Mouse (Mus musculus) gastrocnemius, postnatal 25 days (tissue): ENCODE results near the gene Slc37a3. TPM values are rescaled to one million over a fixed set of nuclear protein-coding genes. Genes with fewer than 3 reads are reported as not detected.
"Not testable (repeated sequence)": the region's sequence is repeated elsewhere in the genome, so short reads cannot be mapped to it uniquely, and the experiment has no call there.

Experiments used
- DNase-seq: peaks from one replicate; pipeline ENCODE4 v3.0.0; 2022
- total RNA-seq, 2 experiments: library from RNA; stranded (reverse); gene quantifications; 1 replicate in 1 of 2; 2 replicates in 1 of 2; pipeline ENCODE4 v1.2.3; 2021

Gene Slc37a3
- total RNA-seq, 2 experiments from 2014 or later, result 12.1 to 13.7 TPM

DNA sequence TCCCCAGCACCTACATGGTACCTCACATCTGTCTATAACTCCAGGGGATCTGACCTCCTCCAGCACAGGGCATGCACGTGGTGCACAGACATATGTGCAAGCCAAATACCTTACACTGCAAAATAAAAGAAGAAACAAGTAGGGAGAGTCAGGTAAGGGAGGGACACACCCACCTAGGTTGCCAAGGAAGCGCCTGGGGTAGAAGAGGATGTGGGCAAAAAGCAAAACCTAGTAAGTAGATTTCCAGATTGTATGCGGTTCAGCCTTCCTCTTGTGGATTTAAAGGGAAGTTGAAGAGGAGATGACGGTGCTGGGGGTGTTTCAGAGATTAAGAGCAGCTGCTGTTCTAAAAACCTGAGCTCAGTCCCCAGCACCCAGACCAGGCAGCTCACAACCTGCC, 1.7 kb upstream of the Slc37a3 start:
- DNase-seq, result peak; percentile 9

DNA sequence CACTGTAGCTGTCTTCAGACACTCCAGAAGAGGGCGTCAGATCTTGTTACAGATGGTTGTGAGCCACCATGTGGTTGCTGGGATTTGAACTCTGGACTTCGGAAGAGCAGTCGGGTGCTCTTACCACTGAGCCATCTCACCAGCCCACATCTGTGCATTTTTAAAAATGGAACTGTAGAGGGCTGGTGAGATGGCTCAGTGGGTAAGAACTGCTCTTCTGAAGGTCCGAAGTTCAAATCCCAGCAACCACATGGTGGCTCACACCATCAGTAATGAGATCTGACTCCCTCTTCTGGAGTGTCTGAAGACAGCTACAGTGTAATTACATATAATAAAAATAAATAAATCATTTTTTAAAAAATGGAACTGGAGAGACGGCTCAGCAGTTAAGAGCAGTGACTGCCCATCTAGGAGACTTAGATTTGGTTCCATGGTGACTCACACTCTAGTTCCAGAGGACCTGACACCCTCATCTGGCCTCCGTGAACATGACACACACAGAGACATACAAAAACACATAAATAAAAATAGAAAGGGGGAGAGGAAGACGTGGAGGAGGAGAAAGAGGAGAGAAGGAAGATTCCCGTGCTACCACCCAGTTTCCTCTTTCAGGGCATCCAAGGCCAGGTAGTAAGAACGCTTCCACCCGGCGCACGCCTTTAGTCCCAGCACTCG, 823 bp upstream of the Slc37a3 start:
- not testable (repeated sequence) for DNase-seq

DNA sequence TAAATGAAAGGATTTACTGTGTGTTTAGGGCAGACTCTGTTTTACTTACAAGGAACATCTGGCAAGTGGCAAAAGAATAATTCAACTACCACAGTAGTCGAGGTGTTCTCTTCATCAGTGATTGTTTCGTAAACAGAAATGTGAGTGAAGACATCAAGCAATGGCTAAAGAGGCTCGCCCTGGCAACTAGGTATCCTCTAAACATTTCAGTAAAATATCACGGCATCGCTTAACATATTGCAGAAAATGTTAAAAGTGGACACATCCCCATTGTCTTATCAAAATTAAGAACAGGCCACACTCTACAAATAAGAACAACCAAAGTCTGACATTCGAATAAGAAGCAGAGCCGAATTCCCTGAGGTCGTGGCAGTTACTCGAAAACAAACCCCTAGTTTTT, 700 bp downstream of the Slc37a3 start:
- no peak for DNase-seq

DNA sequence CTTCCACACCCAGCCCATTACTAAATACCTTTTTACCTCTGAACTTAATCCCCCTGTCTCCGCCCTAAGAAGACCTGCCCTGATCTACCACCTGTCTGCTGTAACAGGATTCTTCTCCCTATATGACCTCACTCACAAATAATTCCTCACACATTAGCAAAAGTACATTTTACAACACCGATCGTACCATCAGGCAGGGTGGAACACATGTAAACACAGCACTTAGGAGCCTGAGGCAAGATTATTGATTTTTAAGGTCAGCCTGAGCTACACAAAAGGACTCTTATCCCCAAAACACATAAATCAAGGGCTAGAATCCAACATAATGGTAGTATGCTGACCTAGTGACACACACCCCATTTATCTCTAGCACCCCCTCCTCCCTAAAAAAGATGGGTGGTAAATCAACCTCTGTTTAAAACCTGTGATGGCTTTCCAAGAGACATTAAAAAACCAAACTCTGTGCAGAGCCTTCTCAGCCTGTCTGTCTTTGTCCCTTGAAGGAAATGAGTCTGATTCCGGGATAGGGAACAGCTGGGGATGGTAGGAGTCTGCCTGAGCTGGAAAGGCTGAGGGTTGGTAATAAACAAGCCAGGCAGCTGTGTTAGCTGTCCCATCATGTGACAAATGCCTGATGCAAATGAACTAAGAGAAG, 4.0 kb downstream of the Slc37a3 start:
- DNase-seq, result no peak

DNA sequence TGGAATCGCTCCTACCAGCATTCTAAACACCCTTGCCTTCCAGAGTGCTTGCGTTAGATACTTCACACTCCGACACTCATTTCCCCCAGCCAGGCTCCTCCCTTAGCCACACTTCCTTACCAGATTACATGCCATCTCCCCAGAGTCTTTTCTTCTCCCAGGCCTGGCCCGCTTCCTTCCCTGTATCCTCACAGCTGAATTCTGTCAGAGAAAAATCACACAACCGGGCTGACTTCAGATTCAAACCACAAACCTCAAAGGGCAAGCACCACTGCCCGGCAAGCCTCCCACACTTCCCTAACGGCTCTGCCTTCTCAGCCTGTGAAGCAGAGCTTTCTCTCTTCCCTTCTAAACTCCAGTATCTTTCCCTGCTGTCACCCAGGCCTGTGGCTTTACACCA, 4.7 kb downstream of the Slc37a3 start:
- DNase-seq, result peak; percentile 29

DNA sequence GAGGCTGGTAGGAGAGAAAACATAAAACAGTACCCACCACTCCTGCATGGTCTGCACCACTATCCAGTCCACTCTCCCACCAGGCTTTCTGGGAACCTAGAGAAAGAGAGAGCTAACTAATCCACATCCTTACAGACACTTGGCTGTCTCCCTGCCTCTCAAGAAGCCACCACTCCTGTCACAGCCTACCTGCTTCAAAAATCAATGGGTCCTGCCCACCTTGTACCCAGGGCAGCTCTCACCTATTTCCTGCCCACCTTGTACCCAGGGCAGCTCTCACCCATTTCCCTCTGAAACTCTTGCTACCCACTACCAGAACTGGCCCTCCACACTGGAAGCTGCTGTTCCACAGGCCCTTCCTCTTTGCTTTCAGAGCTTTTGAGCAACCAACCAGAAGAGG, 5.4 kb downstream of the Slc37a3 start:
- no peak for DNase-seq

DNA sequence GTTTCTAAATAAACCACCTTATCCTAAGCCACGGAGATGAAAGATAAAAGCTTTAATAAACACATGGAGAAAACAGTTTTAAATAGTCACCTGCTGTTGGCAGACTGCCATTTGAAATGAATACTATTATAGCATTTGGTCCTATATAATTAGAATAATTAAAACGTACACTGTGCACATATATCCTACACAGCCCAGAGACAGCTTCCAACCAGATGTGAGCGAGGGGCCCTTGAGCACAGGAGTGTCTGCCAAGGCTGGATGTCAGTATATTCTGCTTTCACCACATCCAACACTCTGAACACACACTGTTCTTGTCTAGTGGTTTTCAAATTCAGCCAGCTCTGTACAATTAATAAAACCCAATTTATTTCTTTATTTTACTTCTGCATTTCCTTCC, 7.8 kb downstream of the Slc37a3 start:
- no peak for DNase-seq

DNA sequence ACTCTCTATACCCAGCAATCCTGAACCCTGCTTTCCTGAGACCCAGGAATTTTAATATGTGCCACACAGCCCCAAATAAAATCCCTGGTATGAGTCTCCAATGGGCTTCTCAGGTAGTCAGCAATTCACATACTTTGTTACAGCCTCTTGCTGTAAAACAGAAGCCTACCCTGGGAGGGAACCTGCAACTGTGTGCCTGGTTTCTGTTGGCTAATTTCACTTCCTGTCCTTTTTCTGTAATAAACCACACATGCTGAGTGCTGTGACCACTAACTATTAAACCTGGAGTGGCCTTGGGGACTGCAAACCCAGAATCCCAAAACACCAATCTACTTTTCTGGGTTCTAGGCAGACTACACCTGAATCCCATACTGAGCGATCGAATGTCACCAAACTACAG, 14.8 kb downstream of the Slc37a3 start:
- DNase-seq, result no peak

DNA sequence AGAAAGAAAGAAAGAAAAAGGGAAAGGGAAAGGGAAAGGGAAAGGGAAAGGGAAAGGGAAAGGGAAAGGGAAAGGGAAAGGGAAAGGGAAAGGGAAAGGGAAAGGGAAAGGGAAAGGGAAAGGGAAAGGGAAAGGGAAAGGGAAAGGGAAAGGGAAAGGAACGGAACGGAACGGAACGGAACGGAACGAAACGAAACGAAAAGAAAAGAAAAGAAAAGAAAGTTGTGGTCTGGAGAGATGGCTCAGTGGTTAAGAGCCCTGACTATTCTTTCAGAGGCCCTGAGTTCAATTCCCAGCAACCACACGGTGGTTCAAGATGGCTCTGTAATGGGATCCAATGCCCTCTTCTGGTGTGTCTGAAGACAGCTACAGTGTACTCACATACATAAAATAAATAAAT, 18.3 kb downstream of the Slc37a3 start:
- DNase-seq, result not testable (repeated sequence)

DNA sequence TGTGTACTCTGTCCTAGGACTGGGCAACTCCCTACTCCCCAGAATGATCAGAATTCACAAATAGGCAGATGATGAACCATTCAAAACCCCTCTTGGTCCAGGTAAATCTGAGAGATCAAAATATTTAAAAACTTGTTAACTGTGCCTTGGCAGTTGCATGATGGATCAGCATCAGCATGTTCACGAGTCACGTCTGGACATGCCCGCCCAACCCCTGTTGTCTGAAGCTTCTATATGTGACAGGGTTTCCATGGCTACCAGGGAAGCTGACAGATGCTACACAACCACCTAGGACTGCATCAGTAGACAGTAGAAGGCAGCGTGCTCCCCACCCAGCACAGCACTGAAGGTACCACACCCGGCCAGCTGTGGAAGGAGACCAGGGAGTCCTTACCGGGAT, 28.5 kb downstream of the Slc37a3 start:
- DNase-seq, result no peak

DNA sequence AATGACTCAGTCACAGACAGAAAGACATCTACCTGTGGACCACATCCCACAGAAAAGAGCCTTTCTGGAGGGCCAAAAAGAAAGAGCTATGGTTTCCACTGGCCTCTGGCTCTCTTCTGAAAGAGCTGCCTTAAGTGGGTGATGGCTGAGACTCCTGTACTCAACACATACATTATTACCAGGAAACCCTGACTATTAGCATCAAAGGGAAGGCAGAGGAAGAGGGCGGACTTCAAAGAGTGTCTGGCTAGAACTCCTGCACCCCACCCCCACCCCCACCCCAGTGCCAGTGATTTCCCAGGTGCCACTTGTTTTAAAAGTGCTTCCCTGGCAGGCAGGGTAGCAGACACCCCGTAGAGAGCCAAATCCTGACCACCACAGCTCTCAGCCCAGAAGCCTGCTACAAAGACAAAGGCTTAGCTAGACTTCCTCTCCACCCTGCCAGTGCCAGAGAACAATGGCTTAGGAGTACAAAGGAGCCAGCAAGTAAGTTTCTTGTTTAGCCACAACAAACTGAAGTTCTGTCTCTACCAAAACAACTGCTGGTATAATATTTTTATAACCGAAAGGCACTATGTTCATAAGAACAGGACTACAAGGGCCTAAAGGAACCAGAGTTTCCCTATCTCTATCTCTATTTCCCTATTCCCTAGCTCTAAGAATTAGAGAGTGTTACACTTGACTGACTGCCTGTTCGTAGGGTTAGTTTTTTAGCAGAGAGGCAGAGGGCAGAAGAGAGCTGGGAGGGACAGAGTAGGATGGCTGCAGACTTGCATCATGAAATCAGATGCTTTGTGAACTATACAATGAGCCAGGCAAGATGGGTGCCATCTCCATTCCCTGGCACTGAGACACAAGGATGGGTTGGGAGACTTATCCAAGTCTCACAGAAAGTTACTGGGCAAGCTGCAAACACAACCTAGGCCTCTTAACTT, 29.3 kb downstream of the Slc37a3 start:
- DNase-seq, result no peak

DNA sequence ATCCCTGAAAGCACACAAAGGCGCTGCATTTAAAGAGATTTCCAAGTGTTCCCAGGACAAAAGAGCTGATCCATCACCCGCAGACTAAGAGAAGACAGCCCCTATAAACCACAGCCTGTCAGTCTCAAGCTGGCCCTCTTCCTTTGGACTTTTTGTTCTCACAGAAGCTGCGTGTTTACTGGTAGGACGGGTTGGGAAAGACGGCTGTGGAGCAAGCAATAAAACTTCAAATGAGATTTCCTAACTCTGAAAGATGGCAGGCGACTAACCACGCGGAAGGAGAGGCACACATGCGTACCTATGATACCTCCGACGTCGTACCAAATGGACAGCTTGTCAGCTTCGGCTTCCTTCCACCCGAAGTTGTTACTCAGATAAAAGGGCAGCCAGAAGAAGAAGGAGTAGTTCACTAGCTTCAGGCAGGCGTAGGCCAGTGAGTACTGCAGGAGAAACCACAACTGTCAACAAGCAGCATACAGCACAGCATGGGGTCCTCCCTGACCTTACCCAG, 30.4 kb downstream of the Slc37a3 start:
- DNase-seq, result no peak

DNA sequence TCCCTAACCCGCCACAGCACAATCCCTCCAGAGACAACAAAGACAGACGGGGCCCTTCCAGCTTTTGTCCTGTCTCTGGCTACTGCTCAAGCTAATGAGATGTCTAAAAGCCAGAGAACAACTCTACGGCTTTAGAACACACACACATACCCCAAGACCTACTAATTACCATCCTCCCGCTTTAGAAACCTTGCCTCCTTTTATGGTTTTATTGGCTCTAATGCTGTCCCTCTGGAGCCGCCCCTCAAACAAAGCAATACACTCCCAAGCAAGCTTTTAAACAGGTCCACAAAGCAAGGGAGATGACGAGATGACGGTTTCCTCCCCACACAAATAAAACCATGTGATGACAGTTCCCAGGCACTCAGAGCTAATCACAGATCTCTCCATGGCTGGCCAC, 32.0 kb downstream of the Slc37a3 start:
- DNase-seq, result no peak

DNA sequence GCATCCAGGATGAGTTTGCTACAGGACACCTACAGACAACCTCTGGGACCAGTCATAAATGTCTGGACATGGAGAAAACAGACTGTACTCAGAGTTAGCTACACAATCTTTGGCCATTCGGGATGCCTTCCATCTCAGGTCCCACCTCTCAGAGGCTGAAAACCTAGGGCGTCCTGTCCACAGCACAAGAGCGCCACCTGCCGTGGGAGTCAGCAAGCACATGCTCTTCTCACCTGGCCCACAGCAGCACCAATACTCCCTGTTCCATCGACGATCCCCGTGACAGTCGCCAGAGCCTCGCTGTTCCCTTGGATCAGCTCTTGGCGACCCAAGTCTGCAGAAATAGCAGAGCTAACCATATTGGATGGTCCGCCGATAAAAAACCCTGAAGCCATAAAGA, 33.5 kb downstream of the Slc37a3 start:
- DNase-seq, result peak; percentile 51

DNA sequence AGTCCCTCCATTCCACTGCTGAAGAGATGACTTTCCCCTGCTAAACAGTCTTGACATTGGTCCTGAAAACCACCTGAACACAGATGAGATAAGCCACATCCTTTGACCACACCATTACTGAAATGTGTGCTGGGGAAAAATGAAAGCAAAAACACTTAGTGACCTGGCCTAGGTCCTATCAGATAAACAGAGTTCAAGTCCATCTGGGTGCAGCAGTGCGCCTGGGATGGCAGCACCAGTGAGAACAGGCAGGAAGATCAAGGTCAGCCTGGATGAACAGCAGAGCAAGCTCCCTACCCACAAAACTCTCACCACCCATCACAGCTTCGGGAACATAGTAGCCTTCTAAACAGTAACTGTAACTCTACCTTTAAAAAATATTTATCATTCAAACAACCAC, 35.7 kb downstream of the Slc37a3 start:
- no peak for DNase-seq

DNA sequence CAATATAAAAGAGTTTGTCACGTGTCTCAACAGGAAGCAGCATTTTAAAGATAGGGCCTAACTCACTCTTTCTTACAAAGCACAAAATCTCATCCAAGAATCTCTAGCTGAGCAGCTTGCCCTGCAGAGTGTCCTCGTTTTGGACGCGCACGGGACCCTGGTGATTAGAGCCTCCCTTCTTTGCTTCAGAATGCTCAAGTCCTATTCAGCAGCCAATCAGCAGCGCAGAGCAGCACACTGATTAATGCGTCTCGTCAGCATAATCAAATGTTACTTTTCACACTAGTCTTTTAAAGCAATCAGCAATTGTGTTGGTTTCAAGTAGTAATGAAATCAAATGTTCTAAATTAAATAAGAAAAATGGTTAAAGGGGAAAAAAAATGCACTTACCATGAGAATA, 39.1 kb downstream of the Slc37a3 start:
- DNase-seq, result no peak

DNA sequence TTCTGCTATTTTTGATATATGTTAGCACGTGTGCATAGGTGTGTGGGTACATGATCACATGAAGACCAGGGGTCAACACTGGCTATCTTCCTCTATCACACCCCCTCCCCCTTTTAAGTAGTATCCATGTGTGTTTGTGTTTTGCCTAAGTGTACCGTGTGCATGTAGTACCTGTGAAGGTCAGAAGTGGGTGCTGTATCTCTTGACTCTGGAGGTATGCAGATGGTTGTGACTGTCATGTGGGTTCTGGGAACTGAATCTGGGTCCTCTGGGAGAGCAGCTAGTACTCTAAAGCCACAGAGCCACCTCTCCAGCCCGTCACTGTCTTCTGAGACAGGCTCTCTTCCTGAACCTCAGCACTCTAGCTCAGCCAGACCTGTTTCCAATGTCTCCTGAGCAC, 42.6 kb downstream of the Slc37a3 start:
- no peak for DNase-seq

DNA sequence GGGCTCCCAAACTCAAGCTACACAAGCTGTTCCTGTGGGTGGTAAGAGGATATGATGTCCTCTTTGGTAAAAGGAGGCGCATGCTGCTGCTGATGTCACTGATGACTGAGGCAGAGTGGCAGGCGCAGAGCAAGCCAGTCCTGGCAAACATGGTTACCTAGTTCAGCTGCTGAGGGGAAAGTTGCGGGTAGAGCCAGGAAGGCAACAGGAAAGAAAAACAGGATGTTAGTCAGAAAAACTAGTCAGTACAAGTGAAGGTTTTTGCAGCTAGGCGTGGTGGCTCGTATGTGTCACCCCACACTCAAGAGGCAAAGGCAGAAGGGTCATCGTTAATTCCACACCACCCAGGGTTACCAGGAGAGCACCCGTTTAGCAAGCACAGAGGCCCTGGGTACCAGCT, 43.3 kb downstream of the Slc37a3 start:
- no peak for DNase-seq

DNA sequence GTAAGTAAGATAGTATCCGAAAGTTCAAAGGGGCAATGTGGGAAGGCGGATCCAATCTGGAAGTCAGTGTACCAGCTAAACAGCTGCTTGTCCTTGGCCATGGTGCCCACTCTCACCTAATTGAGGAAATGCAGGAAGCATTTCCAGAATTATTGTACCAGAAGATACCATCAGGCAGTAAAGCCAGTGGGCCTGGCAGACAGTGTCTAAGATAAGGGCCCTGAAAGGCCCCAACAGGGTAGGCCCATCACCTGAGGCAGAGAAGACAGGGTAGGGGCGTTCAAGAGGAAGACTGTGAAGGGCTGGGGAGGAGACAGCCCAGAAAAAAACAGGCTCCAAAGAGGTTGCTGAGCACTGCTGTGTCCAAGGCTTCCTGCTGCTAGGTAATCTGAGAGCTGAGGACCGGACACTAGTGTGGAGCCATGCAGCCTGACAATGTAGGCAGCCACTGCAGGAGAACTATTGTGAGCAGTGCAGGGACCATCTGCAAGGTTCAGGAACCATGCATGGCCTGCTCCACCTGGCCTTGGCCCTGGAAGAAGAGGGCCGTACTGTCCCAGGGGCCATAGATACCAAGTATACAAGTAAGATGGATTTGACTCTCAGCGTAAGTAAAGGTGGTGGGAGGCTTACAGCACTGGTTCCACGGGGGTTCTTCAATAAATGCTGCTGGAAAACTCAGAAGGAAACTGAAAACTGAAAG, 45.3 kb downstream of the Slc37a3 start:
- no peak for DNase-seq

DNA sequence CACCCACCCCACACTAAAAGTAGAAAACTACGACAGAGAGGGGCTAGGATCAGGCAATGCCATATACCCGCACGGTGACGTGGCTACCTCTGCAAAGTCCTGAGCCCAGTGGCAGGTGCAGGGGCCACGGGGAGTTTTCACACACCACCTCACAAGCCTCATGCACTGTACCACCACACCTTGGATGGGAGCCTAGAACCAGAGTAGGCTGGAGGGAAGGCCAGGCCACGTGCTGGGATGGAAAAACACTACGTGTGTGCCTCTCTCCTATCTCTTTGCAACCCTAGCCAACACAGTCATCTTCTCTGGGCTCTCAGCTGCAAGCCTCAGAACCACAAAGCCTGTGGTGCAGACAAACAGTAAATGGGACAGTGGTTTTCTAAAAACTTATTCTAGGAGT, 46.5 kb downstream of the Slc37a3 start:
- DNase-seq, result no peak

DNA sequence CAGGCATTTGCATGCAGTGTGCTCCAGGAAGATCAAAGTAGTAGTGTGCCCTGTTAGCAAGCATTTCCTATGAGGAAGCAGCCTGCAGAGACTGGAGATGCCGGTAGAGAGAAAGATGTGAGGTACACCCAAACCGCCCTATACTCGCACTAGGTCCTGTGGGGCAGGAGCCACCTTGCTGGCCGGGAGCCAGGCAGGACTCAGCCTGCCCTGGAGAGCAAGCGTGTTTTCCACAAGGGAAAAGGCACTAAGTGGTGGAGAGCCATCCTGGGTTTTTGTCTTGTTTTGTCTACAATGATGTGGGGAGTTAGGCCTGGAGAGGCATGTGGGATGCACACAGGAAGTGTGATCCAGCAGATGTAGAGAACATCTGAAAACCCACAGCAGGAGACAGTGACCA, 57.2 kb downstream of the Slc37a3 start:
- no peak for DNase-seq

DNA sequence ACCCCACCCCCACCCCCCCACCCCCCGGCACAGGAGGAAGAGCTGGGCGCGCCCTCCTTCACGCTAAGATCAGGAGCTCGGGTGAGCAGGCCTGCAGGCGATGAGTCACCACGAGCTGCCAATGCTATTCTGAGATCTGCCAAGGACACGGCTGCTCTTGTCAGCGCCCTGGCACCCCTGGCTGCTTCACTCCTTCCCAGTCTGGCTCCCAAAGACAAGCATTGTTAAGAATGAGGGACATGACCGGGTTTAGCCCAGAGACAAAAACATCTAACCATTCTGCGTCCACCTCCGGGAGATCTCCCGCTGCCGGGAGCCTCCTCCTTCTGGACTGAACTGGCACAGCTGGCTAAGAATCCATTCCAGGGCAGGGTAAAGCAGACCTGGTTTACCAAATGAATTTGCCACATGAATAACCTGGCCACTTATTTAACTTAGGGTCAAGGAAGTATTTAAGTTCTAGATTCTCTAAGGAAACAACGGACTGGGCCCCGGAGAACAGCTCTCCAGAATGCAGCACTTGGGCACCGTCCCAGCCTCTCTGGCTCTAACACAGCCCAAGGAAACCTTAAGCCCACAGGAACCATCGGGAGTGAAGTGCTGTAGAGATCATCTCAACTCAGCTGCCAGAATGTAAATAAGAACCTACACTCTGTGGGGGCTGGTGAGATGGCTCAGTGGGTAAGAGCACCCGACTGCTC, 58.3 kb downstream of the Slc37a3 start:
- peak; percentile 68 for DNase-seq
